Mouse (Mus musculus): ENCODE results near the gene Mbd3.

DNA sequence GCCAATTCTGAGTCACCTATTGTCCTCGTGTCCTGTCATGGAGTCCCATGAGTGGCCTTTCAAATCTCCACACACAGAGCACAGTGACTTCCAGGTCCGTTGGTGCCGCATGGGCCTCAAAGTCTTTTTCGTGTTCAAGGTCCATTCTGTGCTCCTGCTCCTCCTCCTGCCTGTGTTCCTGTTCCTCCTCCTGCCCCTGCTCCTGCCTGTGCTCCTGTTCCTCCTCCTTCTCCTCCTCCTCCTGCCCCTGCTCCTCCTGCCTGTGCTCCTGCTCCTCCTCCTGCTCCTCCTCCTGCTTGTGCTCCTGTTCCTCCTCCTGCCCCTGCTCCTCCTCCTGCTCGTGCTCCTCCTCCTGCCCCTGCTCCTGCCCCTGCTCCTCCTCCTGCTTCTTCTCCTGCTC lies 31.4 kb downstream of the Mbd3 start:
- TF ChIP-seq CTCF (IDR thresholded peaks at IDR 0.05; ENCODE audit: insufficient read depth, low read depth, low read length) = no peak
- TF ChIP-seq POLR2A (IDR thresholded peaks at IDR 0.05; ENCODE audit: insufficient read depth, low read depth, low read length) = no peak
